Mouse (Mus musculus) thymus, postnatal 25 days (tissue): ENCODE data around the gene Foxn1.
A peak's percentile ranks its signal among the peaks of the same experiment; 100 is the strongest.

Source experiments
- DNase-seq: peaks from one replicate; pipeline ENCODE4 v3.0.0; 2022

The Foxn1 gene

DNA sequence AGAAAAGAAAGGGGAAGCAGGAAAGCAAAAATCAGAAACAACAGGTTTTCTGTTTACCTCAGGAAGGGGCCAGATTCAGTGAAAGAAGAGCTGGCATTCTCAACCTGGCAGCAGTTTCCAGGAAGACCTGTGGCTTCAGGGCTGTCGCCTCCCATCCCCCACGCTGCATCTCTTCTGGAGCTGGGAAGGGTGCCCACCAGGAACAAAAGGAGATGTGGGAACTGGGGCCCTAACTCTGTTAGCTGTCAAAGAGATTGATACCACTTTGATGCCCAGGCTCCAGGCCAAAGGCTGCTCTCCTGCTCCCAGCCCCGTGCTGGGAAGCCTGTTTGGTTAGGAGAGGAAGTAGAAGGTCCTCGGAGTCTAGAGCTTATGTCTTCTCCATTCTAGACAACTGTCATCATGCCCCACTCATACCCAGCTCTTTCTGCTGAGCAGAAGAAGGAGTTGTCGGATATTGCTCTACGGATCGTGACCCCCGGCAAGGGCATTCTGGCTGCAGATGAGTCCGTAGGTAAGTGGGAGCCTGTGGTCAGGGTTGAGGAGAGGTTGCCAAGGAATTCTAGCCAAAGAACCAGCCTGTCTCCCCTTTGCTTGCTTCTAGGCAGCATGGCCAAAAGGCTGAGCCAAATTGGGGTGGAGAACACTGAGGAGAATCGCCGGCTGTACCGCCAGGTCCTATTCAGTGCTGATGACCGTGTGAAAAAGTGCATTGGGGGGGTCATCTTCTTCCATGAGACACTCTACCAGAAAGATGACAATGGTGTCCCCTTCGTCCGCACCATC, 62.2 kb downstream of the Foxn1 start:
- DNase-seq, result no peak

DNA sequence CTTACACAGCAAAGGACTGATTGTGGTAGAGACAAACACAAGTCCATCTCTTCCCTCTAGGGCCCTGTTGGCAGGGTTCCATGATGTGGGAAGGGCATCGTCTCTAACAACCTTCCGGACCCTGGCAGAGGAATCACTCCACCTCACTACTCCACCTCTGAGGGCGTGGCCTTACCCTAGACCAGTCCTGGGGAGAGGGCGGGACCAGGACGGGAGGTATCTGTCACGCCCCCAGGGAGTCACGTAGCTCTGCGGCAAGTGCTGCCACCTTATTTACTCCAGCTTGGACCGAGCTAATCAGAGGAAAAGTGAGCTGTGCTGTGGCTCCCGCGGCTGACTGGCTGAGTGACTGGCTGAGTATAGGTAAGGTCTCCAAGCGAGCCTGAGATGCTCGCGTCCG, 63.5 kb downstream of the Foxn1 start, which contains the start of gene Aldoc:
Aldoc (plus strand) TSS at position 109 of the 400 bp plus-strand sequence.
- DNase-seq, result peak; percentile 69

DNA sequence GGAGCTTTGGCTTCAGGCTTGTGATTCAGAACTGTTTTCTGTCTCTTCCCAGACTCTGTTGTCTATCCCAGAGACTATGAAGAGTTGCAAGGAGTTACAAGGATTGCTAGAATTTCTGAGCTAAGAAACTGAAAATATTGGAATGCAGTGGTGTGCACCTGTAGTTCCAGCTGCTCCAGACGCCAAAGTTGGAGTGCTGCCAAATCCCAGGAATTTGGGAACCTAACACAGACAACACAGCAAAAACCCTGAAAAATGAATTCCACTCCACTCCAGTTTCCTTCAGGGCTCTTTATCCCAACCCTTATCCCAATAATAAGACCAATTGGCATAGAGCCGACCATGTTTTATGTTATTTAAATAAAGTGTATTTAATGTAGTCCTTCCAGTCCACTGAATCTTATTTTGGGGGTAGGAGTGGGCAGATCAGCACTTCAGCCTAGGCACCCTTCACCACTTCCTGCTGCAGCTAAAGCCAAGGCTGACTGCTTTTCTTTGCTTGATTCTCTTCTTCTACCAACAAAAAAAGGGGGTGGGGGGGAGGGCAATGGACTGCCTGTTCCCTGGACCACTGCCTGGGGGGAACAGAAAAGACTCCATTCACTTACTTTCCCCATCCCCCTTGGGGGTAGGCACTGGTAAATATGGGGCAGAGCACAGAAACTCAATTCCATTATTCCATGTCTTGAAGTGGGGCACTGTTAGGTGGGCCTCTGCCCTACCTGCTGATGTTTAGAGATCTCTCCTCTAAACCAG, 64.1 kb downstream of the Foxn1 start:
- no peak for DNase-seq

DNA sequence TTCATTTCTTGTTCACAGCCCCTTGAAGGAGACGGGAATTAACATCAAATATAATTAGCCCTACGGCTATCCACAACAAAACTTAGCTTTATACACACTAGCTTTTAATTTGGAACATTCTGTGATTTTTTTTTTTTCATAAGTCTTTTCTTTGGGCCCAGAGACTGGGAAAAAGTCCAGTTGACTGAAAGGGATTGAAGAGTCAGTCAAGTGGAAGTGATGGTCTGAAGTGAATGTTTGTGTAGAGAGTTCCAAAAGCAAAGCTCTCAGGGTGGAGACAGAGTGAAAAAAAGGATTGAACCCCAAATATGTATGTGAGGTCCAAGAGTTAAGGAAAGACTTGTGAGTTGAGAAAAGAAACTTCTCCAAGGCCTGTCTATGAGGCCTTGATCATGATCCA, 67.9 kb downstream of the Foxn1 start:
- no peak for DNase-seq

- DNase-seq, result no peak
These were observed 72.7 kb downstream of the Foxn1 start for GRCm38 (mm10) chr11:78313662-78314061.

DNA sequence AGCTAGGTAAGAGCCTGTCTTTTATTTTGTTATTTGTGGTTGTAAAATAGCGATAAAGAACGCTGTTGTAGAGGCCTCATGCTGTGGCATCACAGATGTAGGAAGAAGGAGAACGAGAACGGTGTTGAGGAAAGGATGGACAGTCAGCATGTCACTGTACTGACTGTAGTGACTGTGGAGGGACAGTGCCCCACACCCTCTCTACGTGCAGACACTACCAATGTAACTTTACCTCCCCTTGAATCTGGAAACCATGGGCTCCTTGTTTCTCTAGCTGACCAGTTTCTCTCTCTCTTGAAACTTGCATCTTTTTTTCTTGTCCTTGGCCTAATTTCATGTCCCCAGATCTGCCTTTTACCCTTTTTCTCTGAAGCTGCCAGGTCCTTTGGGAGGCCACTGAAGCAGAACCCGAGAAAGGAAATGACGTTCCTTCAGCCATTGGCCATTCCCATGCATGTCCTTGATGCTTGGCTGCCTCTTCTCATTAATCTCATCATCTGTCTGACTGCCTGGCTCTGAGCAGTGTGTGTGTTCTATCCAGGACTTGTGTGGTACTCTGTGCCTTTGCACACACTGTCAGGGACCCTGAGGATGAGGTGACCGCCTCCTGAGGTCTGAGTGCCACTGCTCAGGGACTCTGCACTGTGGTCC, 75.4 kb downstream of the Foxn1 start:
- DNase-seq, result no peak
